19 mouse cellular contexts compared by ENCODE assay signal in the genomic region with DNA sequence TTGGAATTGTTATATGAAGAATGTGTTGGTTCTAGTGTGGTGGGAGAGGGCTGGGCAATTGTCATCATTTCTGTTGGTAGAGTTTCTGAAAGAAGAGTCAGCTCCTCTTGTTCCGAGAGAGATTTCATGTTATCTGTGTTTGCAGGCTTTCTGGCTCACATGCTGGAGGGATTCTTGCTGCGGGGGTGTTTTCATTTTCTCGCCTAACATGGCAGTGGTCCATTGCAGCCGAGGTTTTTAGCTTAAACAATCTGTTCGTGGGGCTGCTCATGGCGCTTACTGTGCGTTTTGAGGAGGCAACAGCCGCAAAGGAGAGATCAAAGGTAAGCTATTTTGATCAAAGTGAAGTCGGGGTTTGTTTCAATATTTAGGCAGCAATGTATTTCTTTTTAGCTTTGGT. TPM values are rescaled to one million over a fixed set of nuclear protein-coding genes. Genes with fewer than 3 reads are reported as not detected.
DNase-seq lines count a peak whose midpoint lies in the region; ATAC-seq and TF ChIP-seq lines count a peak whose summit lies in the region.
"Had no signal": no experiment of that assay in that cellular context is flagged by ENCODE, and none has a peak within 500 bp of the region (broad histone marks: within the 10 kb centered on the region; RNA-seq: fewer than 3 reads in every experiment).

No protein-coding gene starts in this region.

- no peak overlapping the region for H3K4me2 ChIP-seq in hindbrain, embryonic 13.5 days
- no peak overlapping the region for H3K4me2 ChIP-seq in stomach, postnatal 0 days (replicated peaks; ENCODE audit: low read depth)
- H3K4me2 ChIP-seq: stomach, embryonic 15.5 days had no signal

- no peak for ATAC-seq in hindbrain, embryonic 13.5 days (ENCODE audit: low FRiP score)
- no peak for ATAC-seq in stomach, postnatal 0 days (ENCODE audit: low FRiP score, low TSS enrichment)
- ATAC-seq: CD4-positive, CD25-positive, alpha-beta regulatory T cell, adult 4 months; inflammation-experienced regulatory T-cells, adult 6 months had no signal

- no peak for TF ChIP-seq CTCF in stomach, postnatal 0 days (IDR thresholded peaks at IDR 0.05; ENCODE audit: low read depth)

- peaks cover 15% of the 10 kb centered on the region for H3K36me3 ChIP-seq in hindbrain, embryonic 13.5 days
- H3K36me3 ChIP-seq in embryonic facial prominence, embryonic 10.5 days (replicated peaks), result peaks cover 3% of the 10 kb centered on the region
- H3K36me3 ChIP-seq in stomach, postnatal 0 days (ENCODE audit: control insufficient read depth, insufficient read depth, low read length), result no peaks in the 10 kb centered on the region
- H3K36me3 ChIP-seq: stomach, embryonic 15.5 days had no signal

- no peaks in the 10 kb centered on the region for H3K4me1 ChIP-seq in hindbrain, embryonic 13.5 days (replicated peaks)
- peaks cover 14% of the 10 kb centered on the region for H3K4me1 ChIP-seq in embryonic facial prominence, embryonic 10.5 days
- H3K4me1 ChIP-seq in stomach, postnatal 0 days (replicated peaks; ENCODE audit: control insufficient read depth, insufficient read depth), result no peaks in the 10 kb centered on the region; the same call in 1 of the 2 replicates
- H3K4me1 ChIP-seq: stomach, embryonic 15.5 days had no signal

- no peak overlapping the region for H3K4me3 ChIP-seq in hindbrain, embryonic 13.5 days
- H3K4me3 ChIP-seq in embryonic facial prominence, embryonic 10.5 days, result no peak overlapping the region
- no peak overlapping the region for H3K4me3 ChIP-seq in stomach, postnatal 0 days (ENCODE audit: low read depth, low read length)
- H3K4me3 ChIP-seq: midbrain, embryonic 10.5 days; myocyte; stomach, embryonic 15.5 days had no signal

- no peak overlapping the region for H3K9ac ChIP-seq in hindbrain, embryonic 13.5 days
- no peak overlapping the region; the same call in 1 of the 2 replicates for H3K9ac ChIP-seq in stomach, postnatal 0 days (ENCODE audit: low read length)
- H3K9ac ChIP-seq: stomach, embryonic 15.5 days had no signal

- H3K27ac ChIP-seq in hindbrain, embryonic 13.5 days, result no peak overlapping the region
- no peak overlapping the region for H3K27ac ChIP-seq in embryonic facial prominence, embryonic 10.5 days (replicated peaks)
- H3K27ac ChIP-seq in stomach, postnatal 0 days (replicated peaks), result no peak overlapping the region
- H3K27ac ChIP-seq: midbrain, embryonic 10.5 days; stomach, embryonic 15.5 days had no signal

- peak; percentile 66 to 86 for DNase-seq in frontal cortex, adult 2 months (ENCODE audit: extremely low spot score in 1 of 2, low spot score in 1 of 2)
- peak; percentile 75 for DNase-seq in layer of hippocampus, adult 11-12 months (ENCODE audit: low spot score)
- DNase-seq in left cerebral cortex, adult 18-20 months (ENCODE audit: low spot score in 2 of 2), result peak; percentile 79 to 86
- peak; percentile 76 to 77 for DNase-seq in right cerebral cortex, adult 2 months (ENCODE audit: low spot score in 2 of 2)
- DNase-seq in embryonic facial prominence, embryonic 10.5 days (ENCODE audit: low spot score), result no peak
- DNase-seq in stomach, postnatal 0 days (ENCODE audit: low spot score), result no peak
- DNase-seq in heart, adult 8-10 months (ENCODE audit: low spot score), result no peak
- DNase-seq: adrenal gland, postnatal 36 days; cerebellum, adult 11 months; heart, adult 11 months; kidney, postnatal 25 days; lung, postnatal 10 days; thymus, postnatal 4 days had no signal

- H3K27me3 ChIP-seq in hindbrain, embryonic 13.5 days, result no peaks in the 10 kb centered on the region
- no peaks in the 10 kb centered on the region for H3K27me3 ChIP-seq in embryonic facial prominence, embryonic 10.5 days (replicated peaks; ENCODE audit: low read depth, poor library complexity, severe bottlenecking)
- H3K27me3 ChIP-seq in stomach, postnatal 0 days (ENCODE audit: control insufficient read depth, insufficient read depth, low read length), result no peaks in the 10 kb centered on the region
- H3K27me3 ChIP-seq: stomach, embryonic 15.5 days had no signal

- no peaks in the 10 kb centered on the region for H3K9me3 ChIP-seq in hindbrain, embryonic 13.5 days
- H3K9me3 ChIP-seq in embryonic facial prominence, embryonic 10.5 days, result no peaks in the 10 kb centered on the region
- no peaks in the 10 kb centered on the region for H3K9me3 ChIP-seq in stomach, postnatal 0 days (ENCODE audit: control insufficient read depth, low read length)
- H3K9me3 ChIP-seq: midbrain, embryonic 10.5 days; stomach, embryonic 15.5 days had no signal

- no peak for TF ChIP-seq EP300 in stomach, postnatal 0 days (optimal IDR thresholded peaks at IDR 0.05)

- WGBS in hindbrain, embryonic 13.5 days, result 83% methylated on average over 9 of the region's 9 CpGs
- 85% methylated on average over 9 of the region's 9 CpGs for WGBS in embryonic facial prominence, embryonic 10.5 days
- WGBS in stomach, postnatal 0 days, result 56% methylated on average over 9 of the region's 9 CpGs

RNA-seq across cellular contexts. Expression of a gene that starts 26.3 kb away (rescaled TPM):
- 20.1 and 20.3 TPM in 2 replicates for polyA plus RNA-seq in frontal cortex, adult 2 months (2012; rRNA removed)
- total RNA-seq in left cerebral cortex, adult 18-20 months (2021), result 10 to 100 TPM; 23.8 TPM
- 19.6 and 20.4 TPM in 2 replicates for polyA plus RNA-seq in hindbrain, embryonic 13.5 days (2015; fragmentation: Nextera tagmentation; extraction: Ambion mirVana)
- polyA plus RNA-seq in embryonic facial prominence, embryonic 10.5 days (2016; fragmentation: Nextera tagmentation; extraction: Ambion mirVana), result 19.1 and 20.3 TPM in 2 replicates
- 6.8 and 7.8 TPM in 2 replicates for polyA plus RNA-seq in stomach, postnatal 0 days (2015; fragmentation: Nextera tagmentation; extraction: Ambion mirVana)
- total RNA-seq in heart, adult 8-10 months (2022), result 1 to 10 TPM; 9.2 to 10.0 (median 9.4) TPM

Comparison
In these comparisons a context has a peak if more than half of its experiments do, and no peak if none do; other contexts are left out.
1. DNase-seq: peak in frontal cortex, adult 2 months (2 of 2), layer of hippocampus, adult 11-12 months (single experiment), left cerebral cortex, adult 18-20 months (2 of 2) and right cerebral cortex, adult 2 months (2 of 2); none in embryonic facial prominence, embryonic 10.5 days (single experiment), stomach, postnatal 0 days (single experiment) and heart, adult 8-10 months (single experiment).